Mouse (Mus musculus) ES-Bruce4 (cell line): ENCODE results near the gene Snrnp48.

Experiments
- CTCF ChIP-seq: IDR thresholded peaks from one replicate; pipeline ENCODE4 v1.8.1; 2011; ENCODE audit warnings: low read depth, low read length
- POLR2A ChIP-seq: IDR thresholded peaks from one replicate; pipeline ENCODE4 v1.8.1; 2011; ENCODE audit warnings: low read length; ENCODE audit not compliant: insufficient read depth

- peak; percentile 36 for TF ChIP-seq CTCF
- TF ChIP-seq POLR2A: no peak
Observed at GRCm38 (mm10) chr13:38235370-38235769, 30.6 kb downstream of the Snrnp48 start.
